Mouse (Mus musculus): Measurements from ENCODE around the gene Edrf1. TPM values are rescaled to one million over a fixed set of nuclear protein-coding genes. Genes with fewer than 3 reads are reported as not detected.

Gene Edrf1
- total RNA-seq, 4 experiments from 2014 or later, result 17.2 to 27.1 (median 19.8) TPM

Other genes with a start within 250 kb of the Edrf1 start
- not detected for gene Tex36, start 35.4 kb upstream of the Edrf1 start, total RNA-seq (2022)
- not detected for gene Mmp21, start 42.5 kb downstream of the Edrf1 start, total RNA-seq (2022)
- 10 to 100 TPM; 52.5 to 78.0 (median 65.2) TPM for gene Bccip, start 71.8 kb downstream of the Edrf1 start, total RNA-seq (2022)
- 10 to 100 TPM; 14.2 to 21.1 (median 16.7) TPM for gene Uros, start 72.5 kb downstream of the Edrf1 start, total RNA-seq (2022)
- 1 to 10 TPM in 1 of 4 experiments, under 1 TPM in 2, not detected in 1; 0.20 to 1.0 (median 0.42) TPM for gene Fank1, start 139.3 kb downstream of the Edrf1 start, total RNA-seq (2022)
- gene Dhx32, start 145.2 kb downstream of the Edrf1 start, total RNA-seq (2022), result 10 to 100 TPM; 57.3 to 62.8 (median 61.1) TPM

Measured in adrenal gland, adult 8-10 months (tissue).